In the genomic region with DNA sequence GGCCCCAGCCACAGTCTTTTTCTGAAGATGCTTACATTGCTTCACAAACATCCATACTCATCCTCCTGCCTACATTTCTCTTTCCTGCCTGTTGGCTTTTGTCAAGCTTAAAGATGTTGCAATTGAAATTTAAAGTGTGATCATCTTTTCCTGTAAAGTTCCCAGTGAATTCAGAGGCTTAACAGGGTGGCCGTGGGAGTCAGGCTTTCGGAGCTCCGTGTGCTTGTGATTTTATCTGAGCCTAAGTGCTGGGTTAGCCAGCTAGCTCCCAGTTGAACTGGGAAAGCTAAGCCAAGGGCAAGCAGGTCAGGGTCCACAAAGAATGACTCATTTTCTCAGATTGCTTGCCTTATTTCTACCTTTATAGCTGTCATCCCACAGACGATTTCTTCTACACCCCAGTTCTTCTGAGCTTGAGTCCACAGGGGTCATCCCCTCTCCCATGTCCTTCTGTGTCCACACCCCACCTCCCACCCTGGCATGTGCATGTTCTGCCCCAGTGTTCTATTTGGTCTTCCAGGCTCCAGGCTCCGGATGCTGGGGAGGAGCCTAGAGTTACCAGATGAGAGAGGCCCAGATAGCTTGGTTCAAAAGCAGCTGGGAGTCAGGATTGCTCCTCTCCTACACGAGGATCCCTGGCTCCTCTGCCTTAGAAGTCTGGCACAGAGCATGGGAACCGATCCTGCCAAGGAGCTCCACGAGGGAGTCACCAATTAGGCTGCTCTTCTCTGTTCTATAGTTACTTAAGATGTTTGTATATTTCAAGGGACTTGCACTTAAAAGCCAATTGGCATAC, we compare ENCODE assay signal across 11 mouse cellular contexts. TPM values are rescaled to one million over a fixed set of nuclear protein-coding genes. Genes with fewer than 3 reads are reported as not detected.
DNase-seq lines count a peak whose midpoint lies in the region; ATAC-seq and TF ChIP-seq lines count a peak whose summit lies in the region.
"Had no signal": no experiment of that assay in that cellular context is flagged by ENCODE, and none has a peak within 500 bp of the region (broad histone marks: within the 10 kb centered on the region; RNA-seq: fewer than 3 reads in every experiment).

No protein-coding gene starts in this region.

- H3K9ac ChIP-seq in forebrain, embryonic 14.5 days (ENCODE audit: low read length): no peak overlapping the region
- no peak overlapping the region for H3K9ac ChIP-seq in liver, postnatal 0 days (replicated peaks)
- H3K9ac ChIP-seq: limb, embryonic 13.5 days; midbrain, embryonic 13.5 days had no signal

- no peak overlapping the region for H3K4me3 ChIP-seq in forebrain, embryonic 14.5 days (ENCODE audit: low read depth, low read length)
- H3K4me3 ChIP-seq in forebrain, embryonic 10.5 days: no peak overlapping the region
- no peak overlapping the region for H3K4me3 ChIP-seq in liver, postnatal 0 days (ENCODE audit: low read depth, low read length)
- H3K4me3 ChIP-seq: limb, embryonic 13.5 days; midbrain, embryonic 13.5 days had no signal

- H3K9me3 ChIP-seq in forebrain, embryonic 14.5 days (replicated peaks; ENCODE audit: control insufficient read depth, low read length): no peaks in the 10 kb centered on the region
- no peaks in the 10 kb centered on the region for H3K9me3 ChIP-seq in forebrain, embryonic 10.5 days
- no peaks in the 10 kb centered on the region for H3K9me3 ChIP-seq in liver, postnatal 0 days (ENCODE audit: low read length)
- H3K9me3 ChIP-seq: limb, embryonic 13.5 days; midbrain, embryonic 13.5 days had no signal

- H3K4me1 ChIP-seq in forebrain, embryonic 14.5 days (ENCODE audit: control insufficient read depth, insufficient read depth, low read length): no peaks in the 10 kb centered on the region
- peaks cover 11% of the 10 kb centered on the region for H3K4me1 ChIP-seq in forebrain, embryonic 10.5 days
- H3K4me1 ChIP-seq in liver, postnatal 0 days (ENCODE audit: insufficient read depth): peaks cover 22% of the 10 kb centered on the region
- H3K4me1 ChIP-seq: midbrain, embryonic 13.5 days had no signal

- ATAC-seq in forebrain, embryonic 14.5 days: no peak
- ATAC-seq in liver, postnatal 0 days: no peak
- ATAC-seq: midbrain, embryonic 13.5 days had no signal

- H3K27me3 ChIP-seq in forebrain, embryonic 14.5 days (replicated peaks; ENCODE audit: control insufficient read depth, insufficient read depth, low read length): no peaks in the 10 kb centered on the region
- no peaks in the 10 kb centered on the region for H3K27me3 ChIP-seq in forebrain, embryonic 10.5 days (ENCODE audit: poor library complexity, severe bottlenecking)
- H3K27me3 ChIP-seq in liver, postnatal 0 days (ENCODE audit: insufficient read depth, low read length): no peaks in the 10 kb centered on the region
- H3K27me3 ChIP-seq: limb, embryonic 13.5 days; midbrain, embryonic 13.5 days had no signal

- no peaks in the 10 kb centered on the region for H3K36me3 ChIP-seq in forebrain, embryonic 14.5 days (ENCODE audit: control insufficient read depth, insufficient read depth, low read length)
- H3K36me3 ChIP-seq in forebrain, embryonic 10.5 days (replicated peaks): no peaks in the 10 kb centered on the region
- no peaks in the 10 kb centered on the region for H3K36me3 ChIP-seq in liver, postnatal 0 days (replicated peaks; ENCODE audit: insufficient read depth, low read length)
- H3K36me3 ChIP-seq: limb, embryonic 13.5 days; midbrain, embryonic 13.5 days had no signal

- H3K27ac ChIP-seq in forebrain, embryonic 14.5 days (ENCODE audit: low read depth, low read length): no peak overlapping the region
- H3K27ac ChIP-seq in forebrain, embryonic 10.5 days: no peak overlapping the region
- peak overlapping the region; percentile 39; the same call in 1 of the 2 replicates for H3K27ac ChIP-seq in liver, postnatal 0 days (ENCODE audit: low read depth)
- H3K27ac ChIP-seq: limb, embryonic 13.5 days; midbrain, embryonic 13.5 days had no signal

- DNase-seq in forebrain, embryonic 14.5 days (ENCODE audit: low spot score): peak; percentile 47
- no peak for DNase-seq in forebrain, embryonic 10.5 days (ENCODE audit: extremely low spot score, low spot score)
- DNase-seq in liver, postnatal 0 days: no peak
- no peak for DNase-seq in liver
- peak; percentile 85 for DNase-seq in fibroblast of lung, adult 2 months (ENCODE audit: low read depth)
- DNase-seq in ovary, postnatal 10 days (ENCODE audit: low spot score): peak; percentile 22
- no peak for DNase-seq in left cerebral cortex, adult 9 months (ENCODE audit: low spot score in 2 of 2)
- DNase-seq in thymus, postnatal 4 days: no peak
- DNase-seq: cerebellum, postnatal 14 days had no signal

- H3K4me2 ChIP-seq in forebrain, embryonic 14.5 days (ENCODE audit: low read length): no peak overlapping the region
- no peak overlapping the region for H3K4me2 ChIP-seq in liver, postnatal 0 days (ENCODE audit: low read depth, low read length)
- H3K4me2 ChIP-seq: limb, embryonic 13.5 days; midbrain, embryonic 13.5 days had no signal

- TF ChIP-seq CTCF in liver, postnatal 0 days (IDR thresholded peaks at IDR 0.05; ENCODE audit: low read depth): no peak

- WGBS in forebrain, embryonic 14.5 days: 71% methylated on average over 8 of the region's 8 CpGs
- 77% methylated on average over 8 of the region's 8 CpGs for WGBS in forebrain, embryonic 10.5 days
- WGBS in liver, postnatal 0 days (ENCODE audit: insufficient replicate concordance): 66% methylated on average over 8 of the region's 8 CpGs

- TF ChIP-seq EP300 in liver, postnatal 0 days (IDR thresholded peaks at IDR 0.05; ENCODE audit: low read depth): no peak

RNA-seq across cellular contexts. Expression of gene Tns3, which starts 42.1 kb away (rescaled TPM):
- 4.4 and 5.2 TPM in 2 replicates for polyA plus RNA-seq in forebrain, embryonic 14.5 days (2014; fragmentation: Nextera tagmentation; extraction: Ambion mirVana)
- polyA plus RNA-seq in forebrain, embryonic 10.5 days (2016; fragmentation: Nextera tagmentation; extraction: Ambion mirVana): 13.3 and 13.8 TPM in 2 replicates
- polyA plus RNA-seq in liver, postnatal 0 days (2015; fragmentation: Nextera tagmentation; extraction: Ambion mirVana): 2.8 and 3.6 TPM in 2 replicates

Comparison
In these comparisons a context has a peak if more than half of its experiments do, and no peak if none do; other contexts are left out.
1. DNase-seq: peak in forebrain, embryonic 14.5 days (single experiment), fibroblast of lung, adult 2 months (single experiment) and ovary, postnatal 10 days (single experiment); none in forebrain, embryonic 10.5 days (single experiment), liver, postnatal 0 days (single experiment), liver (single experiment), left cerebral cortex, adult 9 months (0 of 2) and thymus, postnatal 4 days (single experiment).